Mouse (Mus musculus) CH12.LX (cell line): ENCODE measurements around the gene Zfyve21. TPM values are rescaled to one million over a fixed set of nuclear protein-coding genes. Genes with fewer than 3 reads are reported as not detected.

Experiments used
- DNase-seq: peaks from one replicate; pipeline ENCODE4 v3.0.0-alpha.2; 2013; ENCODE audit errors: extremely low read depth
- H3K27ac ChIP-seq: 2 replicates; pipeline ENCODE4 v1.5.1; 2012; ENCODE audit warnings: low read depth, mild to moderate bottlenecking, control low read depth, moderate library complexity; ENCODE audit not compliant: insufficient read depth
- H3K27me3 ChIP-seq: replicated peaks from 2 replicates; pipeline ENCODE3; 2012; ENCODE audit warnings: inconsistent platforms
- H3K36me3 ChIP-seq, 2 experiments: replicated peaks in 1 of 2; 2 replicates each; pipeline versions ENCODE3 to v1.6.1; 2012; ENCODE audit warnings: inconsistent platforms in 1 of 2, low read length in 1 of 2, mild to moderate bottlenecking in 1 of 2, mixed read lengths in 1 of 2, moderate library complexity in 1 of 2; ENCODE audit not compliant: control insufficient read depth in 1 of 2, insufficient read depth in 1 of 2
- H3K4me1 ChIP-seq, 2 experiments: 2 replicates each; pipeline ENCODE4 v1.6.1; 2012; ENCODE audit warnings: inconsistent platforms in 1 of 2, moderate library complexity in 1 of 2; ENCODE audit not compliant: insufficient read depth in 2 of 2, control insufficient read depth in 1 of 2
- H3K4me2 ChIP-seq: 2 replicates; pipeline ENCODE4 v1.6.1; 2012; ENCODE audit warnings: low read depth, mild to moderate bottlenecking, control low read depth; ENCODE audit not compliant: poor library complexity, insufficient read depth, severe bottlenecking
- H3K4me3 ChIP-seq, 3 experiments: fragments of 150-350 bp in 1 of 3; sonication (generic) in 1 of 3; replicated peaks in 1 of 3; 2 replicates each; pipeline versions ENCODE3 to v1.5.1; 2011 to 2012; ENCODE audit warnings: low read depth in 2 of 3, low read length in 2 of 3, mild to moderate bottlenecking in 2 of 3, moderate library complexity in 2 of 3, control low read depth in 1 of 3, improper control_type of control experiment in 1 of 3, inconsistent platforms in 1 of 3, mixed read lengths in 1 of 3; ENCODE audit not compliant: poor library complexity in 1 of 3
- H3K79me2 ChIP-seq: replicated peaks from 2 replicates; pipeline ENCODE4 v1.6.1; 2012; ENCODE audit warnings: mild to moderate bottlenecking, moderate library complexity; ENCODE audit not compliant: control insufficient read depth, poor library complexity, insufficient read depth, severe bottlenecking; ENCODE audit errors: extremely low read depth
- H3K9ac ChIP-seq: 2 replicates; pipeline ENCODE4 v1.6.1; 2012; ENCODE audit warnings: low read depth, mild to moderate bottlenecking, control low read depth, moderate library complexity; ENCODE audit not compliant: insufficient read depth
- H3K9me3 ChIP-seq: replicated peaks from 2 replicates; pipeline ENCODE3; 2012; ENCODE audit warnings: low read length, inconsistent platforms, mixed read lengths
- BHLHE40 ChIP-seq: IDR thresholded peaks from 2 replicates; pipeline ENCODE4 v1.6.1; 2011; ENCODE audit warnings: mild to moderate bottlenecking, low read depth, low read length, improper control_type of control experiment
- CHD1 ChIP-seq: IDR thresholded peaks from 2 replicates; pipeline ENCODE4 v1.6.1; 2012; ENCODE audit warnings: low read depth, low read length, improper control_type of control experiment, inconsistent platforms
- CHD2 ChIP-seq: IDR thresholded peaks from 2 replicates; pipeline ENCODE4 v1.6.1; 2011; ENCODE audit warnings: low read length, improper control_type of control experiment
- ELF1 ChIP-seq: IDR thresholded peaks from 2 replicates; pipeline ENCODE4 v1.6.1; 2014; ENCODE audit warnings: low read depth, mild to moderate bottlenecking, inconsistent platforms, low read length, improper control_type of control experiment
- IRF4 ChIP-seq: IDR thresholded peaks from 2 replicates; pipeline ENCODE4 v1.6.1; 2014; ENCODE audit warnings: low read depth, mild to moderate bottlenecking, inconsistent platforms, low read length, improper control_type of control experiment
- JUN ChIP-seq: IDR thresholded peaks from 2 replicates; pipeline ENCODE4 v1.6.1; 2011; ENCODE audit warnings: low read depth, mild to moderate bottlenecking, low read length, improper control_type of control experiment, moderate library complexity; ENCODE audit not compliant: insufficient read depth
- JUND ChIP-seq: conservative IDR thresholded peaks from 2 replicates; pipeline ENCODE4 v1.6.1; 2011; ENCODE audit warnings: low read depth, low read length, improper control_type of control experiment
- KAT2A ChIP-seq: IDR thresholded peaks from 2 replicates; pipeline ENCODE4 v1.6.1; 2012; ENCODE audit warnings: low read length, improper control_type of control experiment, inconsistent platforms; ENCODE audit not compliant: insufficient replicate concordance
- MAZ ChIP-seq: IDR thresholded peaks from 2 replicates; pipeline ENCODE4 v1.6.1; 2012; ENCODE audit warnings: low read depth, mild to moderate bottlenecking, inconsistent platforms, low read length, improper control_type of control experiment, moderate library complexity
- MEF2A ChIP-seq: IDR thresholded peaks from 2 replicates; pipeline ENCODE4 v1.6.1; 2014; ENCODE audit warnings: low read depth, mild to moderate bottlenecking, inconsistent platforms, low read length, improper control_type of control experiment, borderline replicate concordance
- MXI1 ChIP-seq: IDR thresholded peaks from 2 replicates; pipeline ENCODE4 v1.6.1; 2011; ENCODE audit warnings: mild to moderate bottlenecking, low read depth, low read length, improper control_type of control experiment
- MYC ChIP-seq: IDR thresholded peaks from 2 replicates; pipeline ENCODE4 v1.6.1; 2011; ENCODE audit warnings: low read depth, mild to moderate bottlenecking, improper control_type of control experiment, low read length
- NRF1 ChIP-seq: IDR thresholded peaks from 2 replicates; pipeline ENCODE4 v1.6.1; 2014; ENCODE audit warnings: low read depth, mild to moderate bottlenecking, inconsistent platforms, low read length, improper control_type of control experiment, moderate library complexity
- SMC3 ChIP-seq: IDR thresholded peaks from 2 replicates; pipeline ENCODE4 v1.6.1; 2011; ENCODE audit warnings: low read depth, low read length, improper control_type of control experiment
- TCF12 ChIP-seq: IDR thresholded peaks from 2 replicates; pipeline ENCODE4 v1.6.1; 2014; ENCODE audit warnings: low read depth, mild to moderate bottlenecking, inconsistent platforms, low read length, improper control_type of control experiment
- USF1 ChIP-seq: IDR thresholded peaks from 2 replicates; pipeline ENCODE4 v1.6.1; 2014; ENCODE audit warnings: low read depth, mild to moderate bottlenecking, inconsistent platforms, low read length, improper control_type of control experiment
- USF2 ChIP-seq: conservative IDR thresholded peaks from 2 replicates; pipeline ENCODE4 v1.6.1; 2011; ENCODE audit warnings: low read depth, low read length, improper control_type of control experiment
- ZKSCAN1 ChIP-seq: IDR thresholded peaks from 2 replicates; pipeline ENCODE4 v1.6.1; 2012; ENCODE audit warnings: low read depth, inconsistent platforms, low read length, improper control_type of control experiment, borderline replicate concordance
- ZMIZ1 ChIP-seq: IDR thresholded peaks from 2 replicates; pipeline ENCODE4 v1.6.1; 2012; ENCODE audit warnings: low read depth, mild to moderate bottlenecking, inconsistent platforms, low read length, improper control_type of control experiment
- dilution Hi-C: fragments of 300-500 bp; cut with MboI; formaldehyde crosslinking; loops from 2 replicates; pipeline ENCODE4 v1.14.3; 2020; ENCODE audit warnings: low sequenced_read_pairs; ENCODE audit not compliant: extremely low pct_unique_long_range_greater_than_20kb, extremely low pct_ligation_motif_present
- in situ Hi-C: fragments of 300-500 bp; cut with MboI; formaldehyde crosslinking; loops from 3 replicates; pipeline ENCODE4 v1.14.3; 2019; ENCODE audit warnings: low sequenced_read_pairs, low pct_ligation_motif_present, low pct_unique_long_range_greater_than_20kb, mixed read lengths
- polyA plus RNA-seq: library from polyadenylated mRNA; unstranded; fragments of >175 nt; gene quantifications from 2 replicates; pipeline ENCODE4 v1.2.1, GENCODE M21; 2012; ENCODE audit warnings: low read depth; ENCODE audit not compliant: insufficient read length
- total RNA-seq, 2 experiments: library from RNA; depleted of rRNA; stranded (reverse); fragments of 300-350 nt in 1 of 2; fragments of >200 nt in 1 of 2; gene quantifications; 2 replicates each; pipeline ENCODE4 v1.2.3; 2012 to 2014

Gene Zfyve21
- total and polyA plus RNA-seq, 3 experiments, result 4.1 to 8.4 (median 7.6) TPM

DNA sequence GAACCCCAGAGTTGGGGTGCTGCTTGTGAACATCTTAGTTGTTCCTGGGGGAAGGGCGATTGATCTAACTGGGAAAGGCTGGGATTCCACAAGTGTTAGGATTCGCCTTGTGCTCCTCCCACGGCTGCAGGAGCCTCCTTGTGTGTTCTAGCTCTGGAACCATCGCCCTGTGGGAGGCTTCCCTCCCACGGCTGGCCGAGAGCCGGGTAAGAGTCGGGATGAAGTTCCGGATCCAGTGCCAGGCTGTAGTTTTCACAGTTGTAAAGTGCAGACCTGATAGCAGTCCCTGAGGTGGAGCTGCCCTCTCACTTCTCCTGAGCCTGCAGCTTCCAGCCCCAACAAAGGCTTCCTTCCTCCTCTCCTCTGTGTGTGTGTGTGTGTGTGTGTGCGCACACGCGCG is 2.6 kb downstream of the Zfyve21 start:
- H3K27me3 ChIP-seq, result no peaks in the 10 kb centered on the region
- peaks cover 10 to 18% of the 10 kb centered on the region in 2 experiments for H3K4me1 ChIP-seq
- H3K4me2 ChIP-seq, result no peak overlapping the region
- no peaks in the 10 kb centered on the region for H3K79me2 ChIP-seq
- no peak for DNase-seq
- no peak overlapping the region for H3K9ac ChIP-seq
- in situ Hi-C loops (no loop called here), dilution Hi-C loops (no loop called here)
- no peak overlapping the region for H3K27ac ChIP-seq
- no peak overlapping the region for H3K4me3 ChIP-seq
- peaks cover 0 to 20% of the 10 kb centered on the region in 2 experiments for H3K36me3 ChIP-seq
- TF ChIP-seq MYC (no peak), USF2 (no peak), SMC3 (no peak), ELF1 (no peak), USF1 (no peak), MEF2A (no peak), JUND (no peak), TCF12 (no peak), MXI1 (no peak), CHD1 (no peak), CHD2 (no peak), BHLHE40 (no peak), ZMIZ1 (no peak), NRF1 (no peak), JUN (no peak), MAZ (no peak), KAT2A (no peak), IRF4 (no peak), ZKSCAN1 (no peak)
- TF ChIP-seq, all 38 proteins: peak for 0
- H3K9me3 ChIP-seq, result no peaks in the 10 kb centered on the region

DNA sequence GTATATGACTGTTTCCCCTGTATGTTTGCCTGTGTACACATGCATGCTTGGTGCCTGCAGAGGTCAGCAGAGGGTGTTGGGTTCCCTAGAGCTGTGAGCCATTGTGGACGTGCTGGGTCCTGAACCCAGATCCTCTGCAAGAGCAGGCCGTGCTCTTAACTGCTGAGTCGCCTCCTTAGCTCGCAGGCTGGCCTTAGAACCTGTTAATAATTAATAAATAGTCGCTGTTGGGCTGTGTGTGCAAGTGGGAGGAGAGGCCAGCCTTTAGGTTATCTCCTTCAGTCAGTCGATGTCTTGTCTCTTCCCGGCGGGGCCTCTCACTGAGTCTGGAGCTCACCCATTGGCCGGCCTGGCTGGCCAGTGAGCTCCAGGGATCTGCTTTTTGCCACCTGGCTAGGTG is 3.0 kb downstream of the Zfyve21 start:
- dilution Hi-C loops, result no loop called here
- Histone ChIP-seq H3K9ac (no peak overlapping the region), H3K36me3 (peaks cover 0 to 17% of the 10 kb centered on the region in 2 experiments), H3K4me1 (peaks cover 10 to 18% of the 10 kb centered on the region in 2 experiments), H3K4me3 (no peak overlapping the region), H3K27me3 (no peaks in the 10 kb centered on the region), H3K4me2 (no peak overlapping the region), H3K27ac (no peak overlapping the region), H3K9me3 (no peaks in the 10 kb centered on the region), H3K79me2 (no peaks in the 10 kb centered on the region)
- DNase-seq, result no peak
- TF ChIP-seq SMC3 (peak; percentile 3; the same call in 1 of the 2 replicates), USF2 (no peak)
- in situ Hi-C loops, result no loop called here
